8 mouse cellular contexts compared by ENCODE assay signal in the genomic region with DNA sequence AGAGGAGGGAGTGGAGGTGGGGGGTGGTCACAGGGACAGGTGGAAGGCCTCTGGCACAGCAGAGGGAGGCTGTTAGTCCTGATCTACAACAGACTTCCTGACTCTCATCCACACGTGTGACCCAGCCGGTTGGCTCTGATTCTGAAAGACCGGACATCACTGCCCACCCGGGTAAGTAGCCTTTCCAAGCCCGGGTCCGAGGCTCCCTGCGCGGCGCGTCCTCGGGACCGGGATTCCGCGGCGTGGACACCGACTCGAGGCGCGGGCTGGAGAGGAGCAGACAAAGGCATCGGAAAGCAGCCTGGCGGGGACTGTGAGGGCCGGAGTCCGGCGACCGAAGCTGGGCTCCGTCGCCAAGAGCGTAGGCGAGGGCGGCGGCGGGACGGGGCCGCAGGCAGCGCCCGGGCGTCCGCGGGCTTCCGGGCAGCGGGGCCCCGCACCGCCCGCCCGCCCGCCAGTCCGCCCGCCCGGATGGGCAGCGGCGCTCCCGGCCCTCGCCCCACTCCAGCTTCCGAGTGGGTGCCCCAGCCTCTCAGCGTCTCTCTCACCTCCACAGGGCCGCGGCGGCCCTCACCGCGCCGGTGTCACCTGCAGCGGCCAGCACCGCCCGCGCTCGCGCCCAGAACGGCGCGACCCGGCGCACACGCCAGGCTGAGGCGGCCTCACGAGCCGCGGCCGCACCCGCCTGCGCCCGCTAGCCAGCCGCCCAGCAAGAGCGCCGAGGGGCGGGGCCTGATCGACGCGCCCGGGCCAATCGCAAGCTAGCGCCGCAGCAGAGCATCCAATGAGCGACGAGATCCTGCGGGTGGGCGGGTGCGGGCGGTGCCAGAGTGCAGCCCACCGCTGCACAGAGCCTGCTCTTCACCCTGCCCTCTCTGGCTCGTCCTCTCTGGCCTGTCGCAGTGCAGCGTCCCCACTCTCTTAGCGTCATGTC. TPM values are rescaled to one million over a fixed set of nuclear protein-coding genes. Genes with fewer than 3 reads are reported as not detected.
A peak's percentile ranks its signal among the peaks of the same experiment; 100 is the strongest.
DNase-seq lines count a peak whose midpoint lies in the region; ATAC-seq lines count a peak whose summit lies in the region.

Gene 0610010F05Rik, minus strand, starts transcription at position 695 of the 934 bp plus-strand sequence.

- H3K27me3 ChIP-seq in heart, embryonic 10.5 days (ENCODE audit: insufficient read depth, poor library complexity, severe bottlenecking) = no peaks in the 10 kb centered on the region
- H3K27me3 ChIP-seq in kidney, embryonic 15.5 days = no peaks in the 10 kb centered on the region

- WGBS in heart, embryonic 10.5 days = under 1% methylated on average over 103 of the region's 103 CpGs
- WGBS in kidney, embryonic 15.5 days = under 1% methylated on average over 94 of the region's 103 CpGs

- peaks cover 7% of the 10 kb centered on the region; the same call in 1 of the 2 replicates for H3K4me1 ChIP-seq in heart, embryonic 10.5 days
- 0 out of 2 replicates have a peak, but pooled peaks cover 7% of the 10 kb centered on the region for H3K4me1 ChIP-seq in kidney, embryonic 15.5 days

- peak within 1 kb of the TSS; percentile 80 for H3K4me2 ChIP-seq in kidney, embryonic 15.5 days

- peak; percentile 98 for ATAC-seq in erythroblast, adult 5-6 weeks (replicated peaks; ENCODE audit: low FRiP score, poor library complexity, severe bottlenecking)
- ATAC-seq in kidney, embryonic 15.5 days (replicated peaks; ENCODE audit: low FRiP score) = peak; percentile 100
- ATAC-seq in monocyte, adult 5-6 weeks (replicated peaks; ENCODE audit: insufficient number of reproducible peaks, low FRiP score, low TSS enrichment, poor library complexity, severe bottlenecking) = peak; percentile 95

- peak within 1 kb of the TSS; percentile 97 for H3K4me3 ChIP-seq in heart, embryonic 10.5 days
- H3K4me3 ChIP-seq in kidney, embryonic 15.5 days (replicated peaks) = peak within 1 kb of the TSS; percentile 90

- peak within 1 kb of the TSS; percentile 97 for H3K27ac ChIP-seq in heart, embryonic 10.5 days
- peak within 1 kb of the TSS; percentile 86 for H3K27ac ChIP-seq in kidney, embryonic 15.5 days

- H3K9ac ChIP-seq in kidney, embryonic 15.5 days = peak within 1 kb of the TSS; percentile 78

- peaks cover 12% of the 10 kb centered on the region for H3K36me3 ChIP-seq in heart, embryonic 10.5 days
- H3K36me3 ChIP-seq in kidney, embryonic 15.5 days = peaks cover 6% of the 10 kb centered on the region; the same call in 1 of the 2 replicates

- DNase-seq in B cell, adult 2 months = peak; percentile 77 to 81
- DNase-seq in brain, adult 2 months (ENCODE audit: low read depth, low spot score) = peak; percentile 99
- DNase-seq in heart, embryonic 10.5 days (ENCODE audit: low spot score) = peak; percentile 97
- DNase-seq in liver = peak; percentile 96
- peak; percentile 83 to 92 for DNase-seq in spleen, postnatal 4 days (ENCODE audit: low spot score in 2 of 2)

- no peaks in the 10 kb centered on the region for H3K9me3 ChIP-seq in heart, embryonic 10.5 days
- H3K9me3 ChIP-seq in kidney, embryonic 15.5 days (replicated peaks) = no peaks in the 10 kb centered on the region

RNA-seq across cellular contexts. Expression of gene 0610010F05Rik, which starts in this region (rescaled TPM):
- 4.6 and 23.8 TPM in 2 replicates for total RNA-seq in erythroblast, adult 5-6 weeks (2015; ENCODE audit: low replicate concordance)
- 4.7 and 5.2 TPM in 2 replicates for total RNA-seq in erythroblast, adult 5-6 weeks (2017; ENCODE audit: low replicate concordance)
- 21.0 and 23.5 TPM in 2 replicates for polyA plus RNA-seq in heart, embryonic 10.5 days (2016; fragmentation: Nextera tagmentation; extraction: Ambion mirVana)
- 23.2 and 24.9 TPM in 2 replicates for polyA plus RNA-seq in kidney, embryonic 15.5 days (2015; fragmentation: Nextera tagmentation; extraction: Ambion mirVana)
- total RNA-seq in monocyte, adult 5-6 weeks (2017) = 16.1 to 36.8 TPM (median 19.1 TPM) in 3 replicates

Comparison
In these comparisons a context has a peak if more than half of its experiments do, and no peak if none do; other contexts are left out.
1. Peak in every context shown above with its lines: DNase-seq, ATAC-seq, H3K4me3 ChIP-seq and H3K27ac ChIP-seq.